Mouse (Mus musculus): ENCODE measurements at regions not wholly inside any gene's neighbourhood (a gene's known extent, or its start where the extent isn't known, plus 50 kb on each side); places are given as distances from the start of the nearest gene placed in this dataset.
"Not testable (repeated sequence)": the region's sequence is repeated elsewhere in the genome, so short reads cannot be mapped to it uniquely, and the experiment has no call there.

GRCm38 (mm10) chr6:68198031-68198430 lies 662.4 kb upstream of the Tacstd2 start:
- Histone ChIP-seq H3K4me1 (ENCODE audit: control insufficient read depth, insufficient read depth, insufficient read length) (no peaks in the 10 kb centered on the region), H3K36me3 (ENCODE audit: control insufficient read depth, insufficient read depth, low read length) (no peaks in the 10 kb centered on the region), H3K4me3 (ENCODE audit: extremely low read depth, insufficient read depth, insufficient read length) (no peak overlapping the region), H3K27ac (ENCODE audit: insufficient read depth, low read length) (no peak overlapping the region), H3K27me3 (ENCODE audit: control insufficient read depth, insufficient read depth, low read length) (no peaks in the 10 kb centered on the region)
- no peak for TF ChIP-seq CTCF (IDR thresholded peaks at IDR 0.05; ENCODE audit: extremely low read depth, insufficient read depth, insufficient read length, insufficient replicate concordance)
- no peak for TF ChIP-seq POLR2A (IDR thresholded peaks at IDR 0.05; ENCODE audit: low read depth, low read length)
- no peak for DNase-seq (ENCODE audit: low read depth in 1 of 2, low spot score in 2 of 2)

- WGBS, result 43% methylated on average over 4 of the region's 4 CpGs
- Histone ChIP-seq H3K36me3 (ENCODE audit: control insufficient read depth, insufficient read depth, low read length) (no peaks in the 10 kb centered on the region), H3K27ac (ENCODE audit: insufficient read depth, low read length) (no peak overlapping the region), H3K4me1 (ENCODE audit: control insufficient read depth, insufficient read depth, insufficient read length) (no peaks in the 10 kb centered on the region), H3K4me3 (ENCODE audit: extremely low read depth, insufficient read depth, insufficient read length) (no peak overlapping the region), H3K27me3 (ENCODE audit: control insufficient read depth, insufficient read depth, low read length) (no peaks in the 10 kb centered on the region)
- no peak for DNase-seq (ENCODE audit: low read depth in 1 of 2, low spot score in 2 of 2)
- TF ChIP-seq POLR2A (IDR thresholded peaks at IDR 0.05; ENCODE audit: low read depth, low read length) (no peak), CTCF (IDR thresholded peaks at IDR 0.05; ENCODE audit: extremely low read depth, insufficient read depth, insufficient read length, insufficient replicate concordance) (no peak)
These were observed 629.2 kb upstream of the Tacstd2 start for GRCm38 (mm10) chr6:68164792-68165191.

- not testable (repeated sequence) for H3K4me3 ChIP-seq (ENCODE audit: extremely low read depth, insufficient read depth, insufficient read length); H3K4me1 ChIP-seq (ENCODE audit: control insufficient read depth, insufficient read depth, insufficient read length); H3K36me3 ChIP-seq (ENCODE audit: control insufficient read depth, insufficient read depth, low read length); H3K27ac ChIP-seq (ENCODE audit: insufficient read depth, low read length); H3K27me3 ChIP-seq (ENCODE audit: control insufficient read depth, insufficient read depth, low read length); DNase-seq (ENCODE audit: low read depth in 1 of 2, low spot score in 2 of 2)
- 77% methylated on average over 1 of the region's 1 CpGs for WGBS
These were observed 628.5 kb upstream of the Tacstd2 start for GRCm38 (mm10) chr6:68164111-68164510.

- 39% methylated on average over 1 of the region's 1 CpGs for WGBS
- no peaks in the 10 kb centered on the region for H3K27me3 ChIP-seq (ENCODE audit: control insufficient read depth, insufficient read depth, low read length)
- H3K27ac ChIP-seq (ENCODE audit: insufficient read depth, low read length), result no peak overlapping the region
- H3K4me3 ChIP-seq (ENCODE audit: extremely low read depth, insufficient read depth, insufficient read length), result no peak overlapping the region
- no peaks in the 10 kb centered on the region for H3K4me1 ChIP-seq (ENCODE audit: control insufficient read depth, insufficient read depth, insufficient read length)
- no peaks in the 10 kb centered on the region for H3K36me3 ChIP-seq (ENCODE audit: control insufficient read depth, insufficient read depth, low read length)
- peak in 1 of 2 experiments; percentile 4 for DNase-seq (ENCODE audit: low read depth in 1 of 2, low spot score in 2 of 2)
- TF ChIP-seq CTCF (IDR thresholded peaks at IDR 0.05; ENCODE audit: extremely low read depth, insufficient read depth, insufficient read length, insufficient replicate concordance), result no peak
- no peak for TF ChIP-seq POLR2A (IDR thresholded peaks at IDR 0.05; ENCODE audit: low read depth, low read length)
These were observed 616.0 kb upstream of the Tacstd2 start for GRCm38 (mm10) chr6:68151569-68151968.

- Histone ChIP-seq H3K4me1 (ENCODE audit: control insufficient read depth, insufficient read depth, insufficient read length) (no peaks in the 10 kb centered on the region), H3K27me3 (ENCODE audit: control insufficient read depth, insufficient read depth, low read length) (no peaks in the 10 kb centered on the region), H3K4me3 (ENCODE audit: extremely low read depth, insufficient read depth, insufficient read length) (no peak overlapping the region), H3K27ac (ENCODE audit: insufficient read depth, low read length) (no peak overlapping the region), H3K36me3 (ENCODE audit: control insufficient read depth, insufficient read depth, low read length) (no peaks in the 10 kb centered on the region)
- no peak for TF ChIP-seq POLR2A (IDR thresholded peaks at IDR 0.05; ENCODE audit: low read depth, low read length)
- peak; percentile 32; the same call in 1 of the 2 replicates for TF ChIP-seq CTCF (IDR thresholded peaks at IDR 0.05; ENCODE audit: extremely low read depth, insufficient read depth, insufficient read length, insufficient replicate concordance)
- DNase-seq (ENCODE audit: low read depth in 1 of 2, low spot score in 2 of 2), result peak; percentile 18 to 49
These were observed 566.9 kb upstream of the Tacstd2 start for GRCm38 (mm10) chr6:68102481-68102880.
